ENCODE assay signal across 10 mouse cellular contexts in genomic region chr9:61705586-61706233, GRCm38 (mm10).
DNase-seq lines count a peak whose midpoint lies in the region; ATAC-seq and TF ChIP-seq lines count a peak whose summit lies in the region.
"Had no signal": no experiment of that assay in that cellular context is flagged by ENCODE, and none has a peak within 500 bp of the region (broad histone marks: within the 10 kb centered on the region; RNA-seq: fewer than 3 reads in every experiment).

No protein-coding gene starts in this region.

- no peak overlapping the region for H3K27ac ChIP-seq in gastrocnemius, adult 2 months
- no peak overlapping the region for H3K27ac ChIP-seq in midbrain, embryonic 11.5 days (ENCODE audit: low read depth, low read length)
- no peak overlapping the region for H3K27ac ChIP-seq in liver, embryonic 12.5 days
- H3K27ac ChIP-seq: limb, embryonic 15.5 days had no signal

- H3K4me3 ChIP-seq in gastrocnemius, adult 2 months = no peak overlapping the region
- H3K4me3 ChIP-seq in midbrain, embryonic 11.5 days (ENCODE audit: low read depth, low read length) = no peak overlapping the region
- H3K4me3 ChIP-seq in liver, embryonic 12.5 days = no peak overlapping the region
- H3K4me3 ChIP-seq: erythroblast, embryonic 14.5 days; limb, embryonic 15.5 days had no signal

- intact Hi-C loops in gastrocnemius, adult 2 months (cut with DNase I) = no loop called here

- 87% methylated on average over 5 of the region's 5 CpGs for WGBS in midbrain, embryonic 11.5 days
- 38% methylated on average over 5 of the region's 5 CpGs for WGBS in liver, embryonic 12.5 days (ENCODE audit: insufficient replicate concordance)

- peak; percentile 42 for DNase-seq in gastrocnemius, adult 2 months
- DNase-seq in gastrocnemius, postnatal 4 days (ENCODE audit: low spot score in 2 of 2) = no peak
- DNase-seq in adrenal gland, postnatal 36 days = peak; percentile 18 to 39
- DNase-seq in layer of hippocampus, adult 9-10 months (ENCODE audit: low spot score) = peak; percentile 42
- DNase-seq in right cerebral cortex, postnatal 10 days (ENCODE audit: low spot score in 2 of 2) = peak; percentile 82 to 88
- no peak for DNase-seq in urinary bladder, adult 18-20 months (ENCODE audit: low spot score in 2 of 2)
- DNase-seq in midbrain, embryonic 11.5 days (ENCODE audit: low spot score, missing footprints) = no peak

- no peak for ATAC-seq in midbrain, embryonic 11.5 days (ENCODE audit: low FRiP score)
- no peak for ATAC-seq in liver, embryonic 12.5 days

- H3K9ac ChIP-seq in midbrain, embryonic 11.5 days (ENCODE audit: low read length) = no peak overlapping the region
- H3K9ac ChIP-seq in liver, embryonic 12.5 days = no peak overlapping the region
- H3K9ac ChIP-seq: limb, embryonic 15.5 days had no signal

- H3K36me3 ChIP-seq in midbrain, embryonic 11.5 days (ENCODE audit: control insufficient read depth, insufficient read depth, low read length) = no peaks in the 10 kb centered on the region
- no peaks in the 10 kb centered on the region for H3K36me3 ChIP-seq in liver, embryonic 12.5 days
- H3K36me3 ChIP-seq: limb, embryonic 15.5 days had no signal

- H3K9me3 ChIP-seq in midbrain, embryonic 11.5 days (ENCODE audit: control insufficient read depth, low read length) = no peaks in the 10 kb centered on the region
- no peaks in the 10 kb centered on the region for H3K9me3 ChIP-seq in liver, embryonic 12.5 days (replicated peaks)
- H3K9me3 ChIP-seq: limb, embryonic 15.5 days had no signal

- no peak overlapping the region for H3K4me2 ChIP-seq in midbrain, embryonic 11.5 days
- no peak overlapping the region for H3K4me2 ChIP-seq in liver, embryonic 12.5 days
- H3K4me2 ChIP-seq: limb, embryonic 15.5 days had no signal

- TF ChIP-seq CTCF in gastrocnemius, adult 2 months (IDR thresholded peaks at IDR 0.05) = no peak

- no peaks in the 10 kb centered on the region for H3K27me3 ChIP-seq in midbrain, embryonic 11.5 days (ENCODE audit: control insufficient read depth, insufficient read depth, low read length)
- peaks cover 25% of the 10 kb centered on the region for H3K27me3 ChIP-seq in liver, embryonic 12.5 days (replicated peaks)

- H3K4me1 ChIP-seq in midbrain, embryonic 11.5 days (ENCODE audit: control insufficient read depth, insufficient read depth, low read length) = no peaks in the 10 kb centered on the region
- no peaks in the 10 kb centered on the region; the same call in 1 of the 2 replicates for H3K4me1 ChIP-seq in liver, embryonic 12.5 days

Comparison
In these comparisons a context has a peak if more than half of its experiments do, and no peak if none do; other contexts are left out.
1. DNase-seq: peak in gastrocnemius, adult 2 months (single experiment), adrenal gland, postnatal 36 days (2 of 2), layer of hippocampus, adult 9-10 months (single experiment) and right cerebral cortex, postnatal 10 days (2 of 2); none in gastrocnemius, postnatal 4 days (0 of 2), urinary bladder, adult 18-20 months (0 of 2) and midbrain, embryonic 11.5 days (single experiment).